Mouse (Mus musculus): Measurements from ENCODE around the gene Crygn.

The Crygn gene

DNA sequence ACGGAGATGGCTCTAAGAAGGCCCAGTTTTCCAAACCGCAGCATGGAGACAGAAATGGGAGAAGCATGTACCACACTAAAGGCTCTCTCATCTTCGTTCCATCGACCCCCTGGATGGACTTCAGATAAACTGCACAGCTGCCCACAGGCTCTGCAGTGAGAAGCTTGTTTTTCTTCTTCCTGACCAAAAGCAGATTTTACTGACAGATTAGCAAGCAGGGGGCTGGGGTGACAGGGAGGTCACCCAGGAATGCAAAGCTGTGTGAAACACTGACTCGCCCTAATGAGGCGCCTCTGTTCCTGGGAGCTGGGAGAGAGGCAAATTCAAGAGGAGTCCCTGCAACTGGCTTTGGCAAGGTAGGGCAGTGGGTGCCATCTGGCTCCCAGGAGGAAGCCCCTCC is 10.3 kb downstream of the Crygn start:
- DNase-seq (ENCODE audit: low spot score in 2 of 2) = no peak

DNA sequence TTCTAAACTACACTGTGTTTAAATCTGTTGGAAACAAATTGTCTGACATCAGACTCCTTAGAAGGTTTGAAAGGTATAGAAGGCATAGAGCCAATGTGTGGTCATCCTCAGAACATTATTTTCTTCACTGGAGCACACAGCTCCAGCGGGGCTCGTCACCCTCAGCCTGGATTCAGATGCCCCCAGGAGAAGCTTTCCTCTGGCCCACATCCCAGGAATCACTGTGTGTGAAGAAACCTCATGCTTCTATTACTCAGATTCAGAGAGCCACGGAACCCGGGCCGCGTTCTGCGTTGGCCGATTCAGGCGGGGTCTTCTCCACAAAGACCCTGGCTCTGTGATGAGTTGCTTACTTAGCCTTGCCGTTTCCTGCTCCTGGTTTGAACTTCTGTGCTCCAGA is 13.9 kb downstream of the Crygn start:
- DNase-seq (ENCODE audit: low spot score in 2 of 2) = no peak

DNA sequence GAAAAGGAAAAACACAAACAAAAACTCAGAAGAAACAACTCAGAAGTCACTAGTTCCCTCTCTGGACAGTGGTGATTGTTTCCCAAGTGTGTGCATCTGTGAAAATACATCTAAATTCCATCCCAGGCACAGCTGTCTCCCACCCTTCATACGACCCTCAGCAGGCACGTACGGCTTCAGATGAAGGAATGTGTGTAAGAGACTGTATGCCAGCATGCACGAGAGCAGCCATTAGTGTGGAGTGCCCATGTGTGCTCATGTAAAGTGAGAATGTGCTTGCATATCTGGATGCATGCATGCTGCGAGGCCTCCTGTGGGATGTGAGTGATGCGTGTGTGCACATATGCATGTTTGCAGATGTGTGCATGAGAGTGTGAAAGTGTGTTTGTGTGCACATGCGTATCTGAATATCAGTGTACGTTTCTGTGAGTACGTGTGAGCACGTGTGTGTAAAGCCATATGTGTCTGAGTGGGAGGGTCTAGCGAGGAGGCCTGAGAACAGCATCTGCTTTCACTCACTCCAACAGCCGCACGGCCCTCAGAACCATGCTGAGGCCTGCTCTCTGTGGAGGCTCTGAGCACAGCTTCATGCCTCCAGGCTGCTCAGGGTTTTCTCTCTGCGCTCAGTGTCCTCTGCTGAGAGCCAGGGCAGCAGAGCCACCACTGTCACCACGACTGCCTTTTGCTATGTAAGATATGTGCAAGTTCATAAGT is 16.5 kb downstream of the Crygn start:
- no peak for DNase-seq (ENCODE audit: low spot score in 2 of 2)

DNA sequence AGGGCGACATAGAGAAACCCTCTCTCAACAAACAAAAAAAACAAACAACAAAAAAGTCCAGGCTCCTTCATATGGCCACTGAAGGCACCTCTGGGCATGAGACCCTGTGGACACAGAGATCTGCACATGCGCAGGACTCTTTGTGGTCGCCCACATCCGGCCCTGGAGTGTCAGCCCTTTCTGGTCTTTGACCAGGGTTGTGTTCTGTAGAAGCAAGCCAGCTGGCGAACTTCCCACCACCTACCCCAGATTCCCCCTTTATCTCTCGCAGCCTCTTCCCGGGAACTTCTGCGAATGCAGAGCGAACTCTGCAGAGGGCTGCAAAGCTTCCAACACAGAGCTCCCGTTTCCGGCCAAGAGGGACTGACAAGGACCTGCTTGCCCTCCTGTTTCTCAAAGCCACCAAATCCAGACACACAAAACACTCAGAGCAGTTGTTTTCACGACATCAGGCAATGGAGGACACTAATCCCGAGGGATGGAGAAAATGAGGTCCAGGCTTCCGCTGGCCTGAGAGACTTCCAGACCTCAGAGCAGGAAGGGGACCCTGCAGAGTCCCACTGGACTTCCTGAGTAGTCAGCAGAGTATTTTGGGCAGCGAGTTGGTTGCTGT is 18.6 kb downstream of the Crygn start:
- DNase-seq (ENCODE audit: low spot score in 2 of 2) = peak in 1 of 2 experiments; percentile 29

DNA sequence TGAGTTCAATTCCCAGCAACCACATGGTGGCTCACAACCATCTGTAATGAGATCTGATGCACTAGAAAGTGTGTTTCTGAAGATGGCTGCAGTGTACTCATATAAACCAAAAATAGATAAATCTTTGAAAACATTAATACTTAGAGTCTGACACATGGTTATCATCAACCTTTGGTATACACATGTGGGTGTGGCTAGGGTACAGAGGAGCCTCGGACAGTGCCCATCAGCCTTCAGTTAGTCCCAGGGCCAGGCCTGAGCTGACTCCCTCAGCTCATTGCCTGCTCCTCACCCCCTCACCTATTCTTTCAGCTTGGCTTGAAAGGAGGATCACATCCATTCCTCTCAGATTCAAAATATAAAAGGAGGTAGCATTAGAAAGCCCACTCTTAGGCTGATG is 19.3 kb downstream of the Crygn start:
- no peak for DNase-seq (ENCODE audit: low spot score in 2 of 2)

DNA sequence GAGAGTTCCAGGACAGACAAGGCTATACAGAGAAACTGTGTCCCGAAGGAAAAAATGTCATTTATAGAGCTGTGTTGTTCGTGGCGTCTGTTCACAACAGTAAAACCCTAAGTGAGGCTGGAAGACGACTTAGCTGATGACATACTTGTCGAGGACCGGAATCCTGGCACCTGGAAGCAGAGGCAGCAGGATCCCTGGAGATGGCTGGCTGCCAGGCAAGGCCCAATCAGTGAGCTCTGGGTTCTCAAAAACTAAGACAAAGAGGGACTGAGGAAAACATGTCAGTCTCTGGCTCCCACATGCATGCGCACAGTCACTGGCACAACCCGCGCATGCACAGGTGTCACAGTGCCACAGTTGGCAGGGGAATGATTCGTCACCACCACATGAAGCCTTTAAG is 20.2 kb downstream of the Crygn start:
- DNase-seq (ENCODE audit: low spot score in 2 of 2) = no peak

DNA sequence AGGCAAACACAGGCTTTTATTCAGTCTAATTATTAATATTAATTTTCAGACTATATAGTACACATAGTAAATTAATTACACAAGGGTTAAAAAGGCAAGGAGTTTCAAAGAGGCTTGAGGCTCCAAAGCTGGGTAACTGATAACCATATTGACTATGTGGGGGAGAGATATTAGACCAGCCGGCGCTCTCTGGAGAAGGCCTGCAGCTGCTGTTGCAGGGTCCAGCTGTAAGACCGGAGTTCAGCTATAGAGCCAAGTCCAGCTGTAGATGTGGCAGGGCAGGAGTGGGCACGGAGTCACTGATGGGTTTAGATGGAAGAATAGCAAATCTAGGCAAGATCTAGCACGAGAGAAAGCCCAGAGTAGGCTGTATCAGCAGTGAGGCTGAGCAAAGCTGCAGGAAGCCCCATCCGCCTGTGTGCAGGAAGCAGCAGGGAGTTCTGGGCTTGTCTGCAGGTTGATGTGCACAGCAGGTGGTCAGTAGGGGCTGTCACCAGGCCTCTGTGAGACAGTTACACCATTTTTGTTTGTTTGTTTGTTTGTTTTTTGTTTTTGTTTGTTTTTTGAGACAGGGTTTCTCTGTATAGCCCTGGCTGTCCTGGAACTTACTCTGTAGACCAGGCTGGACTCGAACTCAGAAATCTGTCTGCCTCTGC is 23.9 kb downstream of the Crygn start:
- no peak for DNase-seq (ENCODE audit: low spot score in 2 of 2)

DNA sequence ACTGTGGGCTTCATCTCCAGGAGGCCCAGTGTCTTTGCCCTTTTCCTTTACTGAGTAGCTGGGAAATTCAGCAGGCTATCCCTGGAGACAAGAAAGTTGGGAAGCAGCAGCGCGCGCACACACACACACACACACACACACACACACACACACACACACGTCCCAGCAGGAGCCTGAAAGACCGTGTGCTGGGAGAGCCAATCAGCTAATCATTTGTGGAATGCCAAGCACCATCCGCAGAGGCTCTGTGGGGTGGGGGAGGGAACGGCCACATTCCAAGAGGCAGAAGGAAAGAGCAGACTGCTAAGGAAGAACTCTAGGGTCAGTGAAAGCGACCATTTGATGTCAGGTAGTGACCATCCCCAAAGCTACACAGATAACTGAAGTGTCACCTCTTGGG is 24.7 kb downstream of the Crygn start:
- no peak for DNase-seq (ENCODE audit: low spot score in 2 of 2)

DNA sequence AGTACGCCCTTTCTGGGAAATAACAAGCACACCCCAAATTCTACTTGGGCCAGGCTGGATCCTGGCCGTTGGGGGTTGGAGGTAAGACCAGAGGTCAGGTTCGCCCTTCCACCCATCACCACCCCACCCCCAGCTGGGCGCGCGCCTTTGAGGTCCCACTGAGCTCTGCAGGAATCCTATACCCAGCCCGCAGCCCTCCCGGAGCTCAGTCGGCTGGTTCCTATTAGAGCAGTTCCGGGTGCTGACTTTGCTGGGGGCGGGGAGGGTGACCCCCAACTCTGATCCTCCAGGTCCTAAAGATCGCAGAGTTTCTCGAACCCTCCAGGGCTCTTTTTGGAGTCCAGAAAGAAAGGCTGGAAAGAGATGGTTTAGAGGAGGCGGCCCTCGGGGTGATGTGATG is 26.8 kb downstream of the Crygn start:
- no peak for DNase-seq (ENCODE audit: low spot score in 2 of 2)

DNA sequence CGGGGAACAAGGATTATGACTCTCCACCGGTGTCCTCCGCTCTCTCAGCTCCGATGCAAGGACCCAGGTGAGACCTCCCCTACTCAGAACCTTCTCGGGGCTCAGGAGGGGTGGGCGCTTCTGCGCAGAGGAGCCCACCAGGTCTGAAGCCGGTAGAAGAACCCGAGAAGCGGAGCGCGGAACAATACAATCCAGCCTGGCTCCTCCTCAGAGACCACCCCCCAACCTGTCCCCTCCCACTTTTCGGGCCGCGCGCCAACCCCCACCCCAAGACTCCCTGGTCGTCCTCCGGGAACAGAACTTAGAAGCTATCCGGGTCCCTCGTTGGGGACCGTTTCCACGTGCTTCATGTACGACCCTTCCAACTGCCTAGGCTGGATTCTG is 27.3 kb downstream of the Crygn start, which contains the start of gene Wdr86:
TSS of gene Wdr86 (minus strand) at position 240 of the 384 bp plus-strand sequence.
- DNase-seq (ENCODE audit: low spot score in 2 of 2) = no peak

DNA sequence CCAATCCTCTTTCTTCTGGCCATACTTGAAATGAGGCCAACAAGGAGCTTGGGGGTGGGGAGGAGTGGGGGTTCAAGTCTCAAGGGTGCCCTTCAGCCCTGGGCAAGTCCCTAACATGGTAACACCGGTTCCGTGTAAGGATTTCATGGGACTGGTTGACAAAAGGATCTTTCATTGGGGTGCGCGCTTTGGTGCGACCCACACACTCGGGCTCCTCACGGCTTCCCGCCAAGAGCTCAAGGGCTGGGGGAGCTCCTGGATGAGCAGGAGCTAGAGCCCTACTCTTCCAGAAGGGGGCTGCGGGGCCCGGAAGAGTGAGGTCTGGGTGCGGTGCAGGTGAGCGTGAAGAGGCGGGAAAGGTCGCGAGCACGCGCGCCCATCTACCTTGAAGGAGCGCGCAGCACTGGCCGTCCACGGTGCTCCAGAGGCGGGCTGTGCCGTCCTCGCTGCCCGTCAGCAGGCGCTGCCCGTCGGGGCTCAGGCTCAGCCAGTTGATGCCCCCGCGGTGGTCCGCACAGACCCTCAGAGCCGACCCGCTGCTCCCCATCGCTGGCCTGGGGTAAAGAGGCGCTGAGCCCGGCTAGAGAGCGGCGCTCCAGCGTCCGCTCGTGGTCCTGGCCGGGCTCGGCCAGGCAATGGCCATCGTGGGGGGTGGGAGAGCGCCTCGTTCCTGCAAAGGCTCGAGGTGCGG is 27.9 kb downstream of the Crygn start:
- DNase-seq (ENCODE audit: low spot score in 2 of 2) = no peak

DNA sequence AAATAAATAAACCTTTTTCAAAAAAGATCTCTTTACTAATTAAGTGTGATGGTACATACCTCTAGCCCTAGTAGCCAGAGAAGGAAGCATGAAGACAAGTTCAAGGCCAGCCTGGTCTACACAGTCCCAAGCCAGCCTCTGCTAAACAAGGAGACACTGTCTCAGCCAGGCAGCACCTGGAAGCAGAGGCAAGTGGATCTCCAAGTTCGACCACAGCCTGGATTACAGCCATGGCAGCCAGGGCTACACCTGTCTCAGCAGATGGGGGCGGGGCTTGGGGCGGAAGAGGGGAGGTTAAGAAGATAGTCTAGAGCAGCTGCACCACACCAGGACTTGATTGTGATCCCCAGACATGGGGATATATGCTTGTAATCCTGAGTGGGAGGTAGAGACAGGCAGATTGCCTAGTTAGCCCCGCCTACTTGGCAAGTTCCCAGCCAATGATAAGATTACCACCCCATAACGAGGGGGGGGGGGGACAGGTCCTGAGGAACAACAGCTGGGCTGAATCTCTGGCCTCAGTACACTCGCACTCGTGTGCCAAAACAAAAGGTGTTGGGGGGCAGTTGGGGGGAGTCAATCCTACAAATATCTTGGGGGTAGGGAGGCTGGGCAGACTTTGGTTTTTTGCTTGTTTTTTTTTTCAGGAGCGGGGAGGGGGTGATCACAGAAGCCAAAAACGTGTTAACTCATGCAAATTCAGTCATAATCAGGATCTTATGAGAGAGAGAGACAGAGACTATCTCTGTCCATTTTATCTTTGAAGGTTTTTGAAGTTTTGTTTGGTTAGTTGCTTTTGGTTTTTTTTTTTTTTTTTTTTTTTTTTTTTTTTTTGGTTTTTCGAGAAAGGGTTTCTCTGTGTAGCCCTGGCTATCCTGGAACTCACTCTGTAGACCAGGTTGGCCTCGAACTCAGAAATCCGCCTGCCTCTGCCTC is 30.6 kb downstream of the Crygn start:
- no peak for DNase-seq (ENCODE audit: low spot score in 2 of 2)

DNA sequence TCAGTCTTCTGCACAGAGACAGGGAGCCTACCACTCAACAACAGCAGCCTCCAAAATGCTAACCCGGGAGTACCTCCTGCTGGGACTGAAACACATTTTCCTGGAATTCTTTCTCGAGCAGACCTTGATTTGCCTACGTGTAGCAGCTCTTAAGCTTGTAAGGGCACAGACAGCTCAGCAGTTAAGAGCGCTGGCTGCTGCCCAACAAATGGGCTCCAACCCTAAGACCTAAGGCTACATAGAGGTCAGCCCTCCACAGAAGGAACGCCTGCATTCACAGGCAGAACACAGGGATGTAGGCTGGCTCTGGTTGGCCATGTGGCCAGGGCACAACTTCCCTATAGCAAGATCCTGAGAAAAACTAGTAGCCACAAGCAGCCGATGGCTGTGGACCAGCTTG is 31.9 kb downstream of the Crygn start:
- DNase-seq (ENCODE audit: low spot score in 2 of 2) = no peak

DNA sequence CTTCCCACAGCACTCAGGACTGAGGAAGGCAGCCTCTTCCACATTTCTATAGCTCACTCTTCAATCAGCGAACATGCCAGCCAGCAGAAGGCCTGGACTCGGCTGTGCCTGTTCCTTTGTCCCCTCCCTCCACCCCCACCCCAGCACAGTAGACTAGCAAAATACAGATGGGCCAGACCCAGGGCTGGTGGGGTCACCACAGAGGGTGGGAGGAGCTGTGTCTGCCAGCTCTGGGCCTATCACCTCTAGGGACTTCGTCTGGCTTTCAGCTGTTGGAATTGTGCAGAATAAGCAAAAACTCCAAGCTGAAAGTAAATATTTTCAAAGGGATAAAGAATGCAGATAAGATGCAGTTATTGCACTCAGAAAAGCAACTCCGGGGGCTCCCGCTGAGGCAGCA is 33.0 kb downstream of the Crygn start:
- no peak for DNase-seq (ENCODE audit: low spot score in 2 of 2)

DNA sequence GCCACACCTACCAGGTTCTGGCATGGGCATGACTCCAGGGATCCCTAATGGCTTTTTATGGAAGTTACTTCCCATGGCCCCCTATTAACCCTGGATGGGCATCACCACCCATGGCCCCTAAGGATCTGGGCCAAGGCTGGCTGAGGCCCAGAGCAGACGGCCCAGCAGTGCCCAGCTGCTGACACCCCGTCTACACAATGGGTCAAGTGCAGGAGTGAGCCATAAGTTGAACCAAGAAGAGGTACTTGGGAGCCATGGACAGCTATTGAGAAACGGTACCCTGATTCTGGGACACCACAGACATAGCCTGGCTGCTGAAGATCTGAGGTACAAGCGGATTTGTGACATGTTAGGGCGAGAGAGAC is 33.6 kb downstream of the Crygn start:
- DNase-seq (ENCODE audit: low spot score in 2 of 2) = no peak

DNA sequence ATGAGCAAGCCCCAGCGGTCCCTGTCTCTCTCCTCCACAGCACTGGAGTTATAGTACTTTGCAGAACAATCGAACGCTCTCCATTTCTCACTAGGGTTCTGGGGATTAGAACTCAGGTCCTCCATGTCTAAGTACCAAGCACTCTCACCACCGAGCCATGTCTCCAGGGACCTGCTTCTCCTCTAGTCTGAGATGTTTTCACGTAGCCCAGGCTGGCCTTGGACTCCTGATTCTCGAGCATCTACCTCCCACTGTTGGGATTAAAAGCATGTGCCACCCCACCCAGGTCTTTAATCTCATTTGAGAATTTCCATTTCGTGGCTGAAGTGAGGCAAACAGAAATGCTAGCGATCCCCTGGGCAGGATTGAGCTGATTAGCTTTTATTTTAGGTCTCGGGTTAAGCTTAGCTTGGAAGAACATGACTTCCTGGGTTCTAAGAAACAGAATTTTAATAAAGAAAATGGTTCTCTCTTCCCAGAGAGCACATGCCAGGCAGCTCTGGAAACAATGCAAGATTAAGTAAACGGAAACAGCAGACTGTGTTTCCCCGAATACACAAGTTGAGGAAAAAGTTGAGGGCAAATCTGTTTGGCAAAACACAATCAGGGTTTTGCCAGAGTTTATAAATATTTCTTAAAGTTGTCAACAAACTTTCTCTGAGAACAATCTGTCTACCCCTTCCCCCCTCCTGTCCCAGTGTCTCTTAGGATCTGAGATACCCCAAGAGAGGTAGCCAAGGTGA is 34.1 kb downstream of the Crygn start:
- no peak for DNase-seq (ENCODE audit: low spot score in 2 of 2)

DNA sequence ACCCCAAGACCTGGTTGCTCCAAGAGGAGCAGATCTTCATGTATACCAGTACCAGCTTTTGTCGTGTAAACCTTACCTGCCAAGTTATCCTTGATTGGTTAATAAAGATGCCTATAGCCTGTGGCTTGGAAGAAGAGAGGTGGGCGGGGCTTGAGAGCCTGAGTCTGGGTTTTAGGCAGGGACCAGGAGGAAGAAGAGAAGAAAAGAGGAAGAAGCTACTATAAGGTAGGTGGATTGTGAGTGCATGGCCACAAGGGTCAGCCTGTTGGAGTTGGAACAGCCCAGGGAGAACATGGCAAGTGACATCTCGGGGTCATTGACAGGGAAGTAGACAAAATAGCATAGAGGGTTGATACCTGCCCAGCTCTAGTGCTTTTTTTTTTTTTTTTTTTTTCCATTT is 38.0 kb downstream of the Crygn start:
- DNase-seq (ENCODE audit: low spot score in 2 of 2) = no peak

DNA sequence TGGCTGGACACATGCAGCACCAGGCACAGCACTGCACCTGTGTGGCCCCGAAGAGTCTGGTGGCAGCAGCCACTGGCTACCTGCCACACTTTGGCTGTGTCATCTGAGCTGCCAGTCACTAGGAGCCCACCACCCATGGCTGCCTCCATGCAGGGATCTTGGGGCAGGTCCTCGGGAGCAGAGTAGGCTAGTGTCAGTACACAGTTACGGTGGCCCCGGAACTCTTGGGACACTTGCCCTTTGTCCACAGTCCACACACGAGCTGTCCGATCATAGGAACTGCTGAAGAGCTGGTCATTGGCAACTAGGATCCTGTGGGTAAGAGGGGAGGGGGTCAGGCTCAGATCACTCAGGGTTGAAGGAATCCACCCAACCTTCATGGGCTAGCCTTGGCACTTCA is 39.7 kb downstream of the Crygn start:
- DNase-seq (ENCODE audit: low spot score in 2 of 2) = no peak

DNA sequence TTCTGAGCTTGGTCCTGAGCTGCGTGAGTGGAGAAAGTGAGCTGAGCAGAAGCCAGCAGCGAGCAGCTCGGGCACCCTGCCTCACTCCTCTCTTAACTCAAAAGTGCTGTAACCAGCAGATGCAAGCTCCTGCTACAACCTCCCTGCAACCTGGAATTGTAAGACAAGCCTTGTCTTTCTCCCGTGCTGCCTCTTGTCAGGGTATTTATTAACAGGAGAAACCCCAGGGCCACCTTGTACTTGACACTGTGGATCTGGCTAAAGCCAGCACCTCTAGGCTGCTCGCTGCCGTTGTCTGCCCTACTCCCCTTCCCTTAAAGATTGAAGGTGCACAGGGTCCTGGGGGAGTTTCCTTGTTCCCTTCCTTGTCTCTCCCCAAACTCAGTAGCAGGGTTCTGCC is 43.8 kb downstream of the Crygn start:
- no peak for DNase-seq (ENCODE audit: low spot score in 2 of 2)

DNA sequence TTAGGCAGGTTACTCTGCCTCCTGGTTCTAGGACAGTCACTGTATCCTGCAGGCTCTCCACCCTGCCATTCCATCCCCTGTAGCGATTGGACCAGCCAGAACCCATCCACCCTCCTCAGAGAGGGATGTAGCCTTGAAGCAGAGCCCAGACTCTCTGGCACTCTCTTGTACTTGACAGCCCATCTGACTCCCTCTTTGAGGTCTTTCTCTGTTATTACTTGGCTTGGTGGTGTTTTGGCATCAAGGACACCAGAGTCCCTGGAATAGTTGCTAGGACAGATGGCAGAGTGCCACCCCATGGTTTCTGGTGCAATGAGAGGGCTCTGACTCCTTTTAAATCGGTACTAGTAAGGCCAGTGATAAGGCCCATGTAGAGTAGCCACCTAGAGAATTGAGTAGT is 44.6 kb downstream of the Crygn start:
- DNase-seq (ENCODE audit: low spot score in 2 of 2) = peak in 1 of 2 experiments; percentile 19

DNA sequence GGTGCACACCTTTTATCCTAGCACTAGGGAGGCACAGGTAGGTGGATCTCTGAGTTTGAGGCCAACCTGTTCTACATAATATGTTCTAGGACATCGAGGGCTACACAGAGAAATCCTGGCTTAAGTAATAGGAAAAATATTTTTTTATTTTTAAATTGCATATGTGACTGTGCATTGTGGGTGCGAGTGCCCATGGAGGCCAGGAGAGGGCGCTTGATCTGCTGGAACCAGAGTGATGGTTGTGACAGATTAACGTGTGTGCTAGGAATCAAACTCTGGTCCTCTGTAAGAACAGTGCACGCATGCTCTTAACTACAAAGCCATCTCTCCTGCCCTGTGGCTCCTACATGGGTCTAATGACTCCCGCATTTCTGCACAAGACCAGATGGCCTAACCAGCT is 46.2 kb downstream of the Crygn start:
- DNase-seq (ENCODE audit: low spot score in 2 of 2) = no peak

All from left cerebral cortex, adult 9 months (tissue).